Mouse (Mus musculus): ENCODE measurements around the gene Gpc4. TPM values are rescaled to one million over a fixed set of nuclear protein-coding genes. Genes with fewer than 3 reads are reported as not detected.

Gene Gpc4
- polyA plus RNA-seq, 1 experiment: 1.7 TPM

DNA sequence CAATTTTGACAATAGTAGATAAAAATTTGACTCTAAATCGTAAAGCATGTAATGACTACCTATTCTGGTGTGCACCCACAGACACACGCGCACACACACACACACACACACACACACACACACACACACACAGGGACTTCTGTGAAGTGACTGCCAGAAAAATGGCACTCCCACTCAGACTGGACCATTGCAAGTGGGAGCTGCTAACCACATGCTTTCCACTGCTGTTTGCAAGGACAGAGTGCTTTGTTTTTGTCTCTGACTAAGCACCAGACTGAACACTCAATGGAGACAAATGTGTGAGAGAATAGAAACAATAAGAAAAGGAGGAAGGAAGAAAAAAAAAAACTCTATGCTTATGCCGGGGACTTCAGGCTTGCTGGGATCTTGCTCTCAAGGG, 11.6 kb downstream of the Gpc4 start:
- H3K36me3 ChIP-seq (ENCODE audit: control insufficient read depth, insufficient read depth): no peaks in the 10 kb centered on the region
- no peaks in the 10 kb centered on the region for H3K79me2 ChIP-seq (ENCODE audit: control insufficient read depth, insufficient read depth)
- H3K27me3 ChIP-seq (ENCODE audit: control insufficient read depth, insufficient read depth, insufficient read length): no peaks in the 10 kb centered on the region
- H3ac ChIP-seq (ENCODE audit: control insufficient read depth, insufficient read length): no peak overlapping the region
- TF ChIP-seq USF1 (IDR thresholded peaks at IDR 0.05; ENCODE audit: low read depth) (no peak), TCF3 (IDR thresholded peaks at IDR 0.05; ENCODE audit: insufficient read length, low read depth) (no peak), MYOG (IDR thresholded peaks at IDR 0.05; ENCODE audit: control insufficient read depth in 1 of 3, insufficient read depth in 1 of 3, insufficient read length in 2 of 3, low read depth in 2 of 3) (no peak), CEBPB (IDR thresholded peaks at IDR 0.05; ENCODE audit: insufficient read depth, poor library complexity, severe bottlenecking) (no peak), TCF12 (IDR thresholded peaks at IDR 0.05; ENCODE audit: insufficient read depth, poor library complexity, severe bottlenecking) (no peak), POLR2AphosphoS2 (IDR thresholded peaks at IDR 0.05; ENCODE audit: insufficient read length, low read depth) (no peak), SRF (IDR thresholded peaks at IDR 0.05; ENCODE audit: control insufficient read depth, insufficient read length, low read depth) (no peak), MAX (IDR thresholded peaks at IDR 0.05; ENCODE audit: low read depth) (no peak), MYOD1 (IDR thresholded peaks at IDR 0.05; ENCODE audit: control insufficient read depth in 1 of 3, insufficient read length in 2 of 3, low read depth in 2 of 3) (no peak), POLR2A (IDR thresholded peaks at IDR 0.05; ENCODE audit: insufficient read length, low read depth) (no peak), E2F4 (IDR thresholded peaks at IDR 0.05; ENCODE audit: insufficient read depth) (no peak), REST (IDR thresholded peaks at IDR 0.05; ENCODE audit: insufficient read depth, insufficient read length) (no peak)
- no peak overlapping the region for H3K4me3 ChIP-seq
- H3K4me2 ChIP-seq (ENCODE audit: low read depth): no peak overlapping the region

GRCm38 (mm10) chrX:52152961-52153360, 12.1 kb downstream of the Gpc4 start:
- Histone ChIP-seq H3ac (ENCODE audit: control insufficient read depth, insufficient read length) (no peak overlapping the region), H3K36me3 (ENCODE audit: control insufficient read depth, insufficient read depth) (no peaks in the 10 kb centered on the region), H3K4me2 (ENCODE audit: low read depth) (no peak overlapping the region)

GRCm38 (mm10) chrX:52151555-52151954, 13.5 kb downstream of the Gpc4 start:
- Histone ChIP-seq H3ac (ENCODE audit: control insufficient read depth, insufficient read length) (no peak overlapping the region), H3K4me3 (no peak overlapping the region), H3K79me2 (ENCODE audit: control insufficient read depth, insufficient read depth) (no peaks in the 10 kb centered on the region), H3K36me3 (ENCODE audit: control insufficient read depth, insufficient read depth) (no peaks in the 10 kb centered on the region), H3K4me2 (ENCODE audit: low read depth) (no peak overlapping the region), H3K27me3 (ENCODE audit: control insufficient read depth, insufficient read depth, insufficient read length) (no peaks in the 10 kb centered on the region)
- TF ChIP-seq MAX (IDR thresholded peaks at IDR 0.05; ENCODE audit: low read depth) (no peak), CEBPB (IDR thresholded peaks at IDR 0.05; ENCODE audit: insufficient read depth, poor library complexity, severe bottlenecking) (no peak), POLR2AphosphoS2 (IDR thresholded peaks at IDR 0.05; ENCODE audit: insufficient read length, low read depth) (no peak), REST (IDR thresholded peaks at IDR 0.05; ENCODE audit: insufficient read depth, insufficient read length) (no peak), TCF3 (IDR thresholded peaks at IDR 0.05; ENCODE audit: insufficient read length, low read depth) (no peak), POLR2A (IDR thresholded peaks at IDR 0.05; ENCODE audit: insufficient read length, low read depth) (no peak), TCF12 (IDR thresholded peaks at IDR 0.05; ENCODE audit: insufficient read depth, poor library complexity, severe bottlenecking) (no peak), SRF (IDR thresholded peaks at IDR 0.05; ENCODE audit: control insufficient read depth, insufficient read length, low read depth) (no peak), MYOG (IDR thresholded peaks at IDR 0.05; ENCODE audit: control insufficient read depth in 1 of 3, insufficient read depth in 1 of 3, insufficient read length in 2 of 3, low read depth in 2 of 3) (no peak), E2F4 (IDR thresholded peaks at IDR 0.05; ENCODE audit: insufficient read depth) (no peak)

More at GRCm38 (mm10) chrX:52152961-52153360, 12.1 kb downstream of the Gpc4 start:
- no peak for TF ChIP-seq MYOD1 (IDR thresholded peaks at IDR 0.05; ENCODE audit: control insufficient read depth in 1 of 3, insufficient read length in 2 of 3, low read depth in 2 of 3)
- no peak for TF ChIP-seq MYOG (IDR thresholded peaks at IDR 0.05; ENCODE audit: control insufficient read depth in 1 of 3, insufficient read depth in 1 of 3, insufficient read length in 2 of 3, low read depth in 2 of 3)
- no peak for TF ChIP-seq CEBPB (IDR thresholded peaks at IDR 0.05; ENCODE audit: insufficient read depth, poor library complexity, severe bottlenecking)
- TF ChIP-seq USF1 (IDR thresholded peaks at IDR 0.05; ENCODE audit: low read depth): no peak
- no peak for TF ChIP-seq POLR2A (IDR thresholded peaks at IDR 0.05; ENCODE audit: insufficient read length, low read depth)
- TF ChIP-seq REST (IDR thresholded peaks at IDR 0.05; ENCODE audit: insufficient read depth, insufficient read length): no peak
- no peak for TF ChIP-seq SRF (IDR thresholded peaks at IDR 0.05; ENCODE audit: control insufficient read depth, insufficient read length, low read depth)
- TF ChIP-seq MAX (IDR thresholded peaks at IDR 0.05; ENCODE audit: low read depth): no peak
- no peak for TF ChIP-seq POLR2AphosphoS2 (IDR thresholded peaks at IDR 0.05; ENCODE audit: insufficient read length, low read depth)
- no peak for TF ChIP-seq TCF12 (IDR thresholded peaks at IDR 0.05; ENCODE audit: insufficient read depth, poor library complexity, severe bottlenecking)
- no peak for TF ChIP-seq E2F4 (IDR thresholded peaks at IDR 0.05; ENCODE audit: insufficient read depth)
- no peak for TF ChIP-seq TCF3 (IDR thresholded peaks at IDR 0.05; ENCODE audit: insufficient read length, low read depth)
- no peak overlapping the region for H3K4me3 ChIP-seq
- H3K79me2 ChIP-seq (ENCODE audit: control insufficient read depth, insufficient read depth): no peaks in the 10 kb centered on the region
- no peaks in the 10 kb centered on the region for H3K27me3 ChIP-seq (ENCODE audit: control insufficient read depth, insufficient read depth, insufficient read length)

GRCm38 (mm10) chrX:52151100-52151499, 14.0 kb downstream of the Gpc4 start:
- Histone ChIP-seq H3K36me3 (ENCODE audit: control insufficient read depth, insufficient read depth) (no peaks in the 10 kb centered on the region), H3ac (ENCODE audit: control insufficient read depth, insufficient read length) (no peak overlapping the region), H3K79me2 (ENCODE audit: control insufficient read depth, insufficient read depth) (no peaks in the 10 kb centered on the region), H3K27me3 (ENCODE audit: control insufficient read depth, insufficient read depth, insufficient read length) (no peaks in the 10 kb centered on the region), H3K4me3 (no peak overlapping the region), H3K4me2 (ENCODE audit: low read depth) (no peak overlapping the region)
- TF ChIP-seq POLR2A (IDR thresholded peaks at IDR 0.05; ENCODE audit: insufficient read length, low read depth) (no peak), CEBPB (IDR thresholded peaks at IDR 0.05; ENCODE audit: insufficient read depth, poor library complexity, severe bottlenecking) (no peak), MYOG (IDR thresholded peaks at IDR 0.05; ENCODE audit: control insufficient read depth in 1 of 3, insufficient read depth in 1 of 3, insufficient read length in 2 of 3, low read depth in 2 of 3) (no peak), SRF (IDR thresholded peaks at IDR 0.05; ENCODE audit: control insufficient read depth, insufficient read length, low read depth) (no peak), POLR2AphosphoS2 (IDR thresholded peaks at IDR 0.05; ENCODE audit: insufficient read length, low read depth) (no peak)

DNA sequence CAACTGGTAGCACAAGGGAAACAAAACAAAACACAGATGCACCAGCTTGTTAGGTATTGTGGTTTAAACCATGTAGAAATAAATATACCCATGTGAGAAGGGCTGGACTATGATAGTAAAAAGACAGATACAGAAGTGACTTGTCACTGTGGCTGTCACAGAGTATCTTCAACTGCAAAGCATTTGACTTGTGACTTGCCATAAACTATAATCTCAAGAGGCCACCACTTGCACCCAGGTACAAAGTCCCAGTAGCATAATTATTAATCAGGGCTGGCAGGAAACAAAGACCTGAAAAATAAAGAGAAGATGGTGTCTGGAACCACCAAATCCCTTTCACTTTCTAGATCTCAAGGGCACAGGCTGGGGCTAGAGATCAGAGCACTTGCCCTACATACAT, 19.5 kb downstream of the Gpc4 start:
- no peak for TF ChIP-seq E2F4 (IDR thresholded peaks at IDR 0.05; ENCODE audit: insufficient read depth)
- no peak for TF ChIP-seq POLR2AphosphoS2 (IDR thresholded peaks at IDR 0.05; ENCODE audit: insufficient read length, low read depth)
- TF ChIP-seq SRF (IDR thresholded peaks at IDR 0.05; ENCODE audit: control insufficient read depth, insufficient read length, low read depth): no peak
- TF ChIP-seq MAX (IDR thresholded peaks at IDR 0.05; ENCODE audit: low read depth): no peak
- Histone ChIP-seq H3K79me2 (ENCODE audit: control insufficient read depth, insufficient read depth) (no peaks in the 10 kb centered on the region), H3K36me3 (ENCODE audit: control insufficient read depth, insufficient read depth) (no peaks in the 10 kb centered on the region)

More for the DNA sequence above, 19.5 kb downstream of the Gpc4 start:
- no peak overlapping the region for H3K4me2 ChIP-seq (ENCODE audit: low read depth)
- H3K27me3 ChIP-seq (ENCODE audit: control insufficient read depth, insufficient read depth, insufficient read length): no peaks in the 10 kb centered on the region
- no peak overlapping the region for H3ac ChIP-seq (ENCODE audit: control insufficient read depth, insufficient read length)
- H3K4me3 ChIP-seq: no peak overlapping the region

Data from myocyte (in vitro differentiated cells).